Mouse (Mus musculus) G1E-ER4 (cell line): ENCODE data around the gene Lgr4. TPM values are rescaled to one million over a fixed set of nuclear protein-coding genes. Genes with fewer than 3 reads are reported as not detected.

Experiments used
- GATA1 ChIP-seq: IDR thresholded peaks from one replicate; pipeline ENCODE4 v1.8.0; 2012; ENCODE audit warnings: low read length, inconsistent platforms
- polyA plus RNA-seq: library from polyadenylated mRNA; stranded (reverse); fragments of >175 nt; gene quantifications from 2 replicates; pipeline ENCODE4 v1.2.3, GENCODE M21; 2012

The Lgr4 gene
- polyA plus RNA-seq, 1 experiment, result 1.7 TPM

- TF ChIP-seq GATA1, result no peak
Measured at GRCm38 (mm10) chr2:110058424-110058823, 141.0 kb downstream of the Lgr4 start.

- no peak for TF ChIP-seq GATA1
Measured at GRCm38 (mm10) chr2:110063131-110063530, 145.7 kb downstream of the Lgr4 start.

Other genes starting within 250 kb of the Lgr4 start
- gene Bdnf, start 242.9 kb upstream of the Lgr4 start, polyA plus RNA-seq, result not detected in 2 replicates
- gene Lin7c, start 26.8 kb upstream of the Lgr4 start, polyA plus RNA-seq, result 1.6 TPM in 2 replicates
- gene Ccdc34, start 100.2 kb downstream of the Lgr4 start, polyA plus RNA-seq, result 14.9 and 17.1 TPM in 2 replicates